14 mouse cellular contexts compared by ENCODE assay signal in genomic region chr2:44438070-44438469, GRCm38 (mm10).
"Had no signal": no experiment of that assay in that cellular context is flagged by ENCODE, and none has a peak within 500 bp of the region (broad histone marks: within the 10 kb centered on the region; RNA-seq: fewer than 3 reads in every experiment).

No protein-coding gene starts in this region.

- H3K27me3 ChIP-seq: intestine, embryonic 15.5 days; liver, embryonic 13.5 days had no signal

- ATAC-seq: intestine, embryonic 15.5 days had no signal

- H3K27ac ChIP-seq: intestine, embryonic 15.5 days; liver, embryonic 13.5 days; stomach, postnatal 0 days had no signal

- H3K36me3 ChIP-seq: intestine, embryonic 15.5 days; liver, embryonic 13.5 days had no signal

- H3K9me3 ChIP-seq: intestine, embryonic 15.5 days; liver, embryonic 13.5 days had no signal

- H3K4me2 ChIP-seq: intestine, embryonic 15.5 days; liver, embryonic 13.5 days had no signal

- DNase-seq: kidney, adult 11 months; kidney, adult 8-10 months; kidney, postnatal 14 days; left cerebral cortex, postnatal 4 days; liver, embryonic 13.5 days; lung, adult 2 months; lung, postnatal 14 days; lung, postnatal 4 days; right cerebral cortex, adult 18-20 months; right cerebral cortex, postnatal 14 days; right cerebral cortex, postnatal 4 days; thymus, postnatal 25 days had no signal

- H3K4me3 ChIP-seq: intestine, embryonic 15.5 days; liver, embryonic 13.5 days had no signal

- H3K9ac ChIP-seq: intestine, embryonic 15.5 days; liver, embryonic 13.5 days had no signal

- H3K4me1 ChIP-seq: intestine, embryonic 15.5 days; liver, embryonic 13.5 days had no signal
